Mouse (Mus musculus) E14TG2a.4 (cell line): ENCODE data around the gene Gpr37l1.

ENCODE experiments used
- H3K27me3 ChIP-seq: 2 replicates; pipeline ENCODE4 v1.6.1; 2014; ENCODE audit warnings: low read length, control low read depth; ENCODE audit not compliant: insufficient read depth
- H3K36me3 ChIP-seq: 2 replicates; pipeline ENCODE4 v1.6.1; 2014; ENCODE audit warnings: low read length, control low read depth; ENCODE audit not compliant: insufficient read depth
- H3K4me1 ChIP-seq: replicated peaks from 2 replicates; pipeline ENCODE4 v1.6.1; 2014; ENCODE audit warnings: low read depth, low read length, control low read depth
- H3K4me3 ChIP-seq: replicated peaks from 2 replicates; pipeline ENCODE4 v1.5.1; 2014; ENCODE audit warnings: mild to moderate bottlenecking, low read length
- H3K9me3 ChIP-seq: 2 replicates; pipeline ENCODE4 v1.6.1; 2014; ENCODE audit warnings: low read length, control low read depth
- CTCF ChIP-seq: conservative IDR thresholded peaks from 2 replicates; pipeline ENCODE4 v1.5.1; 2014; ENCODE audit warnings: low read length
- NANOG ChIP-seq: IDR thresholded peaks from 2 replicates; pipeline ENCODE4 v1.6.1; 2014; ENCODE audit warnings: borderline replicate concordance, low read length, mixed read lengths
- POU5F1 ChIP-seq: IDR thresholded peaks from 2 replicates; pipeline ENCODE4 v1.6.1; 2014; ENCODE audit warnings: low read length, borderline replicate concordance

The Gpr37l1 gene

GRCm38 (mm10) chr1:135183941-135184570, 16.6 kb upstream of the Gpr37l1 start:
- Histone ChIP-seq H3K4me1 (peaks cover 93% of the 10 kb centered on the region), H3K4me3 (peak overlapping the region; percentile 56), H3K27me3 (no peaks in the 10 kb centered on the region), H3K9me3 (no peaks in the 10 kb centered on the region), H3K36me3 (no peaks in the 10 kb centered on the region)
- TF ChIP-seq NANOG (no peak), CTCF (no peak), POU5F1 (no peak)

- Histone ChIP-seq H3K9me3 (no peaks in the 10 kb centered on the region), H3K27me3 (no peaks in the 10 kb centered on the region), H3K4me3 (peak overlapping the region; percentile 56), H3K4me1 (peaks cover 93% of the 10 kb centered on the region), H3K36me3 (no peaks in the 10 kb centered on the region)
- TF ChIP-seq POU5F1 (no peak), CTCF (no peak), NANOG (no peak)
Measured at GRCm38 (mm10) chr1:135183448-135183847, 16.0 kb upstream of the Gpr37l1 start.

GRCm38 (mm10) chr1:135182975-135183374, 15.5 kb upstream of the Gpr37l1 start:
- H3K36me3 ChIP-seq = no peaks in the 10 kb centered on the region
- no peaks in the 10 kb centered on the region for H3K27me3 ChIP-seq
- TF ChIP-seq CTCF = no peak
- no peak for TF ChIP-seq NANOG
- peaks cover 94% of the 10 kb centered on the region for H3K4me1 ChIP-seq
- H3K9me3 ChIP-seq = no peaks in the 10 kb centered on the region
- peak overlapping the region; percentile 56 for H3K4me3 ChIP-seq

- no peaks in the 10 kb centered on the region for H3K36me3 ChIP-seq
- no peak for TF ChIP-seq NANOG
- no peak for TF ChIP-seq POU5F1
Measured at GRCm38 (mm10) chr1:135181880-135182623, 14.6 kb upstream of the Gpr37l1 start.

GRCm38 (mm10) chr1:135181275-135181674, 13.8 kb upstream of the Gpr37l1 start:
- H3K4me3 ChIP-seq = peak overlapping the region; percentile 45; the same call in 1 of the 2 replicates
- no peaks in the 10 kb centered on the region for H3K36me3 ChIP-seq
- H3K27me3 ChIP-seq = no peaks in the 10 kb centered on the region
- TF ChIP-seq POU5F1 (no peak), CTCF (no peak), NANOG (no peak)
- no peaks in the 10 kb centered on the region for H3K9me3 ChIP-seq
- H3K4me1 ChIP-seq = peaks cover 83% of the 10 kb centered on the region

More at GRCm38 (mm10) chr1:135181880-135182623, 14.6 kb upstream of the Gpr37l1 start:
- H3K4me1 ChIP-seq = peaks cover 91% of the 10 kb centered on the region
- H3K27me3 ChIP-seq = no peaks in the 10 kb centered on the region
- H3K9me3 ChIP-seq = no peaks in the 10 kb centered on the region
- H3K4me3 ChIP-seq = no peak overlapping the region

DNA sequence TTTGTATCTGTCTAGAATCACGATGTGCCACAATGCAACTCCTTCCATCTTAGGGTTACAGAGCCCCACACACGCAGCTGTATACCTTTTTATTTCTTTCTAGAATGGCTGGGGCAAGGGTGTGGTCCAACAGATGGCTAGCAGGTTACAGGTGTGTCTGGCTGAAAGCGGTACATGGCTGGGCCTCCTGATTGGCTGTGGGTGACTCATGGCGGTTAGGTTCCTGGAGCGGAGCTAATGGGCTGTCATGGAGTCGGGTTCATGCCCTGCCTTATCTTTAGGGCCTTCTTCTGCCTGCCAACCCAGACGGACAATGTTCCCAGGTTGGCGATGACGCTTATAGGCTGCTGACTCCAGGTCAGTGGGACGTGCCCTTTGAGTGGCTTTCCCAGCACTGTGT, 13.3 kb upstream of the Gpr37l1 start:
- H3K4me3 ChIP-seq = peak overlapping the region; percentile 45; the same call in 1 of the 2 replicates
- no peaks in the 10 kb centered on the region for H3K9me3 ChIP-seq
- no peak for TF ChIP-seq POU5F1
- no peak for TF ChIP-seq CTCF
- no peak for TF ChIP-seq NANOG
- H3K27me3 ChIP-seq = no peaks in the 10 kb centered on the region
- H3K36me3 ChIP-seq = no peaks in the 10 kb centered on the region
- peaks cover 78% of the 10 kb centered on the region for H3K4me1 ChIP-seq

DNA sequence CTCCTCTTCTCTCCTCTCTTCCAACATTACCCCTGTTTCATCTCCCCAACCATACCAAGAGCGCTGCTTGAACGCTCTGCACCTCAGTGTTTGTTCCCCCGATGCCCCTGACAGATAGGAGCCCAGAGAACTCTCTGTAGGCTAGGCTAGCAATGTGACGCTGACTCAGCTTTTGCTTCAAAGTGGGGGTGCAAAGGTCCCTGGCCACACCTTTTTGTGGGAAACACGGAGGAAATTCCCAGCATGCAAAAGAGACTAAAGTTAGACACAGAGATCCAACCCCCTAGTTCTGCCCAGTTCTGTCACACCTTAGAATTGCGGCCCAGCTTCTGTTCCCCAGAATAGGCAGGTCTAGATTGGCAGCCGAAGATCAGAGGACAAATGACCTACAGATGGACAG, 11.4 kb upstream of the Gpr37l1 start:
- H3K4me3 ChIP-seq = no peak overlapping the region
- TF ChIP-seq POU5F1 (no peak), CTCF (no peak), NANOG (no peak)
- no peaks in the 10 kb centered on the region for H3K27me3 ChIP-seq
- peaks cover 76% of the 10 kb centered on the region for H3K4me1 ChIP-seq
- no peaks in the 10 kb centered on the region for H3K9me3 ChIP-seq
- no peaks in the 10 kb centered on the region for H3K36me3 ChIP-seq

DNA sequence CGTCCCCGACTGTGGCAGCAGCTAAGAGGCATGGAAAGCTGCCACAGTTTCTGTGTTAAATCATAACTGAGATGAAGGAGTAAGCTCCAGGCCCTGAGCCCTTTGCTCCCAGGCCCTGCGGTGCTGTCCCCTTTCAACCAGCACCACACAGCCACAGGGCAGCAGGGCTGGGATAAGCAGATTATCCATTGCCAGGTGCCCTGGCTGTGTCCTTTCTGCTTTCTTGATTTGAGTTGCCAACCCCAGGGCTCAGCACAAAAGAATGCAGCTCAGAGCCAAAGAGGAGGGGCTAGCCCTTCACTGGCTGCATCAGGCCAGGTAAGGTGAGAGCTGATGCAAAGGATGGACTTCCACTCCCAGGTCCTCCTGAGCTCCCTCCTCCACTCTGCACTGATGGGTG, 10.2 kb upstream of the Gpr37l1 start:
- no peaks in the 10 kb centered on the region for H3K36me3 ChIP-seq
- TF ChIP-seq POU5F1 (no peak), CTCF (no peak), NANOG (no peak)
- H3K4me1 ChIP-seq = peaks cover 68% of the 10 kb centered on the region
- no peaks in the 10 kb centered on the region for H3K27me3 ChIP-seq
- no peaks in the 10 kb centered on the region for H3K9me3 ChIP-seq
- no peak overlapping the region for H3K4me3 ChIP-seq

GRCm38 (mm10) chr1:135175176-135175575, 7.7 kb upstream of the Gpr37l1 start:
- Histone ChIP-seq H3K4me1 (peaks cover 51% of the 10 kb centered on the region), H3K36me3 (no peaks in the 10 kb centered on the region), H3K27me3 (no peaks in the 10 kb centered on the region), H3K4me3 (no peak overlapping the region), H3K9me3 (no peaks in the 10 kb centered on the region)
- TF ChIP-seq NANOG (no peak), CTCF (no peak), POU5F1 (no peak)
